Mouse (Mus musculus) ES-Bruce4 (cell line): ENCODE results near the gene Col9a2.

ENCODE experiments used
- CTCF ChIP-seq: IDR thresholded peaks from one replicate; pipeline ENCODE4 v1.8.1; 2011; ENCODE audit warnings: low read depth, low read length
- EP300 ChIP-seq: IDR thresholded peaks from 2 replicates; pipeline ENCODE4 v1.6.1; 2011; ENCODE audit warnings: low read depth, low read length; ENCODE audit not compliant: insufficient read depth
- POLR2A ChIP-seq: IDR thresholded peaks from one replicate; pipeline ENCODE4 v1.8.1; 2011; ENCODE audit warnings: low read length; ENCODE audit not compliant: insufficient read depth

DNA sequence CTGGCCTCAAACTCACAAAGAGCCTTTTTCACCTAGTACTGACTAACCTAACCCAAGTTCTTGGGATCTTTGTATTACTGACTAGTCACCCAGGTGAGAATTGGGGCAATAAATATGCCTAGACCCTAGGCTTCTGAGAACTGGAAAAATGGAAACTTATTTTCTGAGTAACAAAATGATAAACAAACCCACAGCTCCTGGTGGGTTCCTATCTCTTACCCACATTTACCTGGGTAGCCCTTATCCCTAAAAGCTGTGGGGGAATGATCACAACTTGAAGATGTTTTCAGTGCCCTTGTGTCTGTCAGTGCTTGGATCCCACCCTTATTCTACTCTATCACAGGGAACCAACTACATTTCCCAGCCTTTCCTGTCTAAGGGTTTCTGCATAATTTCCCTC lies 32.2 kb upstream of the Col9a2 start:
- no peak for TF ChIP-seq CTCF
- TF ChIP-seq POLR2A = no peak
- no peak for TF ChIP-seq EP300
